Mouse (Mus musculus) cerebellum, adult 2 months (tissue): ENCODE measurements around the gene Dnajc28.

Experiments used
- CTCF ChIP-seq: fragments of 200-500 bp; IDR thresholded peaks from 2 replicates; pipeline ENCODE4 v1.5.1; 2011; ENCODE audit warnings: low read depth, mild to moderate bottlenecking, control low read depth, low read length, moderate library complexity, borderline replicate concordance; ENCODE audit not compliant: insufficient read depth
- POLR2A ChIP-seq: fragments of 200-500 bp; IDR thresholded peaks from 2 replicates; pipeline ENCODE4 v1.6.1; 2011; ENCODE audit warnings: low read length, control low read depth, borderline replicate concordance; ENCODE audit not compliant: insufficient read depth

- TF ChIP-seq POLR2A: no peak
- no peak for TF ChIP-seq CTCF
Observed at GRCm38 (mm10) chr16:91630584-91630983, 11.8 kb upstream of the Dnajc28 start.
